Mouse (Mus musculus): Measurements from ENCODE around the gene Nacc2. TPM values are rescaled to one million over a fixed set of nuclear protein-coding genes. Genes with fewer than 3 reads are reported as not detected.

Gene Nacc2
- polyA plus RNA-seq, 1 experiment from 2014 or later = 3.2 TPM

DNA sequence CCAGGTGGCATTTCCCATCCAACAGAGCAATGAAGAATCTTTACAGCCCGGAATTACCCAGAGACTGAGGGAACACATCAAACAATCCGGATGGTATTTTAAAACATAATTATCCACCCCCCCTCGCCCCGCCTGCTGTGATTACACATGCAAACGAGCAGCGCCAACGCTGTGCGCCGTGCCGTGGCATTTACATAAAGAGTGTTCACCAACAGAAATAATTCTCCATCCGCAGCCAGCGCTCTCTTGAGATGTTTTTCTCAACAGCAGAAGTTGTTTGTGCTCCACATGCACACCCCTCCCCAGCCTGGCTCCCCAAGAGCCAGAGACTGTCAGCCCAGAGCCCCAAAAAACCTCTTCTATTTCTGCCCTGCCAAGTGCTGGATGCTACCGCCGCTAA, 56.5 kb downstream of the Nacc2 start:
- no peak overlapping the region for H3K27ac ChIP-seq
- ATAC-seq = no peak
- no peak overlapping the region for H3K9ac ChIP-seq

DNA sequence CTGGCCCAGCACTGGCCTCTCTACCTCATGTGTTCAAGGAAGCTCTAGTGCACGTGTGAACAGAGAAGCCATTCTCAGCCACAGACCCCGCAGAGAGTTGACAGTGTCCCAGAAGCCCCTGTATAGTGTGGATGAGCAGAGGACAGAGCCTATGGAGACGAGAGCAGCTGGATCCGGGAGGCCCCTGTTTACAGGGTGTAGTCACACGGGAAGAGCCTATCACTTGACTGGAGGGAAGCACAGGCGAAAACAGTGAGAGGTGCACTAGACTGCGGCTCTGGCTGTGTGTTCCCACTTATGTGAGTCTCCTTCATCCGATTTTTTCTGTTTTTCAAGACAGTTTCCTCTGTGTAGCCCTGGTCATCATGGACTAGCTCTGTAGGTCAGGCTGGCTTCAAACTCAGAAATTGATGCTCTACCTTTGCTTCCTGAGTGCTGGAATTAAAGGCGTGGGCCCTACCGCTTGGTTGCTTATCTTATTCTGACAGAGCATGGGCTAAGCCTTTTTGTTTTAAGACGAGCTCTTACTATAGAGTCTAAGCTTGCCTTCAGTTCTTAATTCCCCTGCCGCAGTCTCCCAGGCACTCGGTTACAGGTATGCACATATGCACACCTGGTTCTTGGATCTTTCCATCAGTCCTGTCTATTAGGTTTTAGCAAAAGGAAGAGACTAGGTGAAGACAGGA, 60.1 kb downstream of the Nacc2 start:
- H3K4me2 ChIP-seq = peak overlapping the region; percentile 10
- peak; percentile 73 for ATAC-seq

More for the DNA sequence above, 56.5 kb downstream of the Nacc2 start:
- 72% methylated on average over 14 of the region's 14 CpGs for WGBS (ENCODE audit: insufficient replicate concordance)
- Histone ChIP-seq H3K4me1 (peaks cover 40% of the 10 kb centered on the region), H3K27me3 (replicated peaks) (peaks cover 13% of the 10 kb centered on the region; the same call in 1 of the 2 replicates), H3K4me2 (no peak overlapping the region), H3K9me3 (replicated peaks) (no peaks in the 10 kb centered on the region), H3K4me3 (no peak overlapping the region), H3K36me3 (no peaks in the 10 kb centered on the region)

GRCm38 (mm10) chr2:26062241-26062640, 60.8 kb downstream of the Nacc2 start:
- H3K4me1 ChIP-seq = peaks cover 40% of the 10 kb centered on the region
- no peak for ATAC-seq
- H3K4me2 ChIP-seq = peak overlapping the region; percentile 10
- no peak overlapping the region for H3K4me3 ChIP-seq
- H3K9ac ChIP-seq = peak overlapping the region; percentile 18
- H3K9me3 ChIP-seq (replicated peaks) = no peaks in the 10 kb centered on the region
- H3K27ac ChIP-seq = peak overlapping the region; percentile 72
- peaks cover 13% of the 10 kb centered on the region; the same call in 1 of the 2 replicates for H3K27me3 ChIP-seq (replicated peaks)
- no peaks in the 10 kb centered on the region for H3K36me3 ChIP-seq
- WGBS (ENCODE audit: insufficient replicate concordance) = 51% methylated on average over 4 of the region's 4 CpGs

More for the DNA sequence above, 60.1 kb downstream of the Nacc2 start:
- Histone ChIP-seq H3K4me3 (no peak overlapping the region), H3K27ac (peak overlapping the region; percentile 72), H3K36me3 (no peaks in the 10 kb centered on the region), H3K9me3 (replicated peaks) (no peaks in the 10 kb centered on the region), H3K27me3 (replicated peaks) (peaks cover 13% of the 10 kb centered on the region; the same call in 1 of the 2 replicates), H3K9ac (peak overlapping the region; percentile 18), H3K4me1 (peaks cover 44% of the 10 kb centered on the region)
- 37% methylated on average over 13 of the region's 13 CpGs for WGBS (ENCODE audit: insufficient replicate concordance)

DNA sequence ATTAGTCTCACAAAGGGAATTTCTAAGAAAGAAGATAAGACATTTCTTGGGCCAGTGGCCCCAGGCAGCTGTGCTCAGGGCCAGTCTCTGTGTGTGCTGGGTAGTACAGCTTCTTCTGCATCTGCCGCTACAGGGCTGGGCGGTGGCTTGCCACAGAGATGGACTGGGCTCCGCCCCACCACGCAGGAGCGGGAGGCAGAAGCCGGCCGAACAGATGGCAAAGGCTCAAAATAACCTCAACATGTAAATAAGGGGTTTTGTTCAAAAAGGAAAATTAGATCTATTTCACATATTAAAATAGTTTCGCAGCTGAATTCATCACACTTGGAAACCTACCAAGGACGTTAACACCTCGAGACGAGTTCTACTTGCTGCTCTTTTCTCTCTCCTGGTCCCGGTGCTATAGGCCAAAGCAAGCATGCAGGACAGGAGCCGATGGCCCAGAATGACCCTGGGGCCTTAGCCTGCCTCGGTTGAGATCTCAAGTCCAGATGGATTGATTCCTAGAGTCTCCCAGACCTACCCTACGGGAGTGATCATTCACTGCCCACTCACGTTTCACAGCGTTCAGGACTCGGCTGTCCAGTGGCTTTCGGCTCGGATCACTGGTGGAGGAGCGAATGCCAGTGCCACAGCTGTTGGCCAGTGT, 61.9 kb downstream of the Nacc2 start:
- peak overlapping the region; percentile 62; the same call in 1 of the 2 replicates for H3K27ac ChIP-seq
- no peaks in the 10 kb centered on the region for H3K36me3 ChIP-seq
- peaks cover 11% of the 10 kb centered on the region; the same call in 1 of the 2 replicates for H3K27me3 ChIP-seq (replicated peaks)
- H3K4me2 ChIP-seq = peak overlapping the region; percentile 26
- H3K9me3 ChIP-seq (replicated peaks) = no peaks in the 10 kb centered on the region
- H3K4me3 ChIP-seq = no peak overlapping the region
- peaks cover 40% of the 10 kb centered on the region for H3K4me1 ChIP-seq
- ATAC-seq = peak; percentile 79
- no peak overlapping the region for H3K9ac ChIP-seq
- 60% methylated on average over 21 of the region's 21 CpGs for WGBS (ENCODE audit: insufficient replicate concordance)

- Histone ChIP-seq H3K4me1 (peaks cover 25% of the 10 kb centered on the region), H3K9ac (no peak overlapping the region), H3K4me2 (no peak overlapping the region), H3K27ac (no peak overlapping the region), H3K9me3 (replicated peaks) (no peaks in the 10 kb centered on the region), H3K27me3 (replicated peaks) (no peaks in the 10 kb centered on the region), H3K36me3 (no peaks in the 10 kb centered on the region), H3K4me3 (no peak overlapping the region)
- WGBS (ENCODE audit: insufficient replicate concordance) = 75% methylated on average over 7 of the region's 7 CpGs
- no peak for ATAC-seq
These were observed 66.0 kb downstream of the Nacc2 start for GRCm38 (mm10) chr2:26057053-26057452.

GRCm38 (mm10) chr2:26056226-26056625, 66.8 kb downstream of the Nacc2 start:
- H3K27ac ChIP-seq = no peak overlapping the region
- no peak overlapping the region for H3K4me3 ChIP-seq
- 69% methylated on average over 5 of the region's 5 CpGs for WGBS (ENCODE audit: insufficient replicate concordance)
- no peaks in the 10 kb centered on the region for H3K9me3 ChIP-seq (replicated peaks)
- no peaks in the 10 kb centered on the region for H3K27me3 ChIP-seq (replicated peaks)
- no peak for ATAC-seq
- no peaks in the 10 kb centered on the region for H3K36me3 ChIP-seq
- no peak overlapping the region for H3K4me2 ChIP-seq
- no peak overlapping the region for H3K9ac ChIP-seq
- H3K4me1 ChIP-seq = peaks cover 17% of the 10 kb centered on the region

DNA sequence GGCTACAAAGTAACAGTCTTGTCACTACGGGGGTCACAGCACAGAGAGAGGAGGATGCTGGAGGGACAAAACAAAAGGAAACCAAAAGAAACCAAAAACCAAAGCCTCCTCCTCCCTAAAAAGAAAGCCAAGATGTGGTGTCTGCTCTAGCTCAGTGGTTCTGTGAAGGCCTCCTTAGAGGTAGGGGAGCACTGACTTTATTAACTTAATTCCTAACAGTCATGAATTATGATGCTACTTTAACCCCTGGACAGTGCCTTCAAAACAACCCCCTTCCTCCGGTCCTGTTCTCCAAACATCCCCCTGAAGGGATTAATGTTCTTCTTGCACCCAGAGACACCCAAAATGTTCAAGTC, 67.3 kb downstream of the Nacc2 start:
- H3K4me1 ChIP-seq = peaks cover 12% of the 10 kb centered on the region
- no peaks in the 10 kb centered on the region for H3K36me3 ChIP-seq
- ATAC-seq = no peak
- 63% methylated on average over 2 of the region's 2 CpGs for WGBS (ENCODE audit: insufficient replicate concordance)
- H3K9me3 ChIP-seq (replicated peaks) = no peaks in the 10 kb centered on the region
- H3K4me3 ChIP-seq = no peak overlapping the region
- no peak overlapping the region for H3K9ac ChIP-seq
- no peak overlapping the region for H3K27ac ChIP-seq
- no peak overlapping the region for H3K4me2 ChIP-seq
- H3K27me3 ChIP-seq (replicated peaks) = peaks cover 2% of the 10 kb centered on the region; the same call in 1 of the 2 replicates

- Histone ChIP-seq H3K4me1 (peaks cover 6% of the 10 kb centered on the region), H3K9me3 (replicated peaks) (no peaks in the 10 kb centered on the region), H3K4me3 (no peak overlapping the region), H3K36me3 (no peaks in the 10 kb centered on the region), H3K4me2 (no peak overlapping the region), H3K9ac (no peak overlapping the region), H3K27me3 (replicated peaks) (peaks cover 7% of the 10 kb centered on the region), H3K27ac (no peak overlapping the region)
- WGBS (ENCODE audit: insufficient replicate concordance) = 41% methylated on average over 8 of the region's 8 CpGs
- peak; percentile 75 for ATAC-seq
These were observed 67.8 kb downstream of the Nacc2 start for GRCm38 (mm10) chr2:26055046-26055746.

DNA sequence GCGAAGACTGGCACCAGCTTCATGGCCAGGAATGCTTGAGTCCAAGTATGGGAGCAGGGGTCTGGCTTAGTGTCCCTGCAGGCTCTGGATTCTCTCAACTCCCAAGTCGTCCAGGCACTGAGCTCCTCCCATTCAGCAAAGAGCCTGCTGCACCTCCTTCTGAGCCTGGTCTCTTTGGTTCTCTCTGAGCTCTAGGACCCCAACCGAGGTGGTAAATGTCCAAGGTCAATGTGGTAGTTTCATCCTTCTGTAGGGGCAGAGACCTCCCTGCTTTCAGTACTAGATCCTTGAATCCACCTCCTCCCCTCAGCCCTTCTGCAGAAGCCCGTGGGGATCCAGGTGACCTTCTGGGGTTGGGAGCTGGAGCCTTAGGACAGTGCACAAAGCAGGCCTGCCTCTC, 70.2 kb downstream of the Nacc2 start:
- no peaks in the 10 kb centered on the region for H3K36me3 ChIP-seq
- no peak overlapping the region for H3K4me2 ChIP-seq
- no peaks in the 10 kb centered on the region for H3K9me3 ChIP-seq (replicated peaks)
- WGBS (ENCODE audit: insufficient replicate concordance) = 43% methylated on average over 4 of the region's 4 CpGs
- H3K9ac ChIP-seq = no peak overlapping the region
- H3K27me3 ChIP-seq (replicated peaks) = peaks cover 7% of the 10 kb centered on the region
- H3K4me3 ChIP-seq = no peak overlapping the region
- ATAC-seq = no peak
- H3K4me1 ChIP-seq = peaks cover 26% of the 10 kb centered on the region
- no peak overlapping the region for H3K27ac ChIP-seq

GRCm38 (mm10) chr2:26048816-26049215, 74.2 kb downstream of the Nacc2 start:
- Histone ChIP-seq H3K27me3 (replicated peaks) (peaks cover 16% of the 10 kb centered on the region), H3K4me2 (peak overlapping the region; percentile 20; the same call in 1 of the 2 replicates), H3K4me3 (no peak overlapping the region), H3K9ac (peak overlapping the region; percentile 36; the same call in 1 of the 2 replicates), H3K9me3 (replicated peaks) (no peaks in the 10 kb centered on the region), H3K27ac (peak overlapping the region; percentile 49), H3K36me3 (no peaks in the 10 kb centered on the region), H3K4me1 (peaks cover 24% of the 10 kb centered on the region)
- WGBS (ENCODE audit: insufficient replicate concordance) = 7% methylated on average over 5 of the region's 5 CpGs
- peak; percentile 83 for ATAC-seq

DNA sequence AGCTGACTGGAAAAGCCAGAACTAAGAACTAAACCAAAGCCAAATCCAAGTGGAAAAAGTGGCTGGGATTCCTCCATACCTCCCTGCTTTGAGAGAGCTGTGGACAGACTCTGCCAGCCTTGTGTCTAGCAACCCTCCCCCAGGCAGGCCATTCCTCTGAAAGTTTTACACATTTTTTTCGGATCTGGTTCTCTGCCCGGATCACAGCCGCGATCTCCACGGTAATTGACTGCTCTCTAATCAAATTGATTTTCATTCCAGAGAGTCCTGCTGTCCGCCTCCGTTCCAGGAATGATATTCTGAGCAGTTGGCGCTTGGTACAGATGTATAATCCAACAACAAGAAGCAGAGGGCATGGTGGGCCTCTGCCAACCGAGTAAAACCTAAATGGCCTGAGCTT, 78.8 kb downstream of the Nacc2 start:
- Histone ChIP-seq H3K27me3 (replicated peaks) (peaks cover 25% of the 10 kb centered on the region), H3K27ac (no peak overlapping the region), H3K4me1 (peaks cover 52% of the 10 kb centered on the region), H3K9ac (no peak overlapping the region), H3K9me3 (replicated peaks) (no peaks in the 10 kb centered on the region), H3K4me2 (no peak overlapping the region), H3K36me3 (no peaks in the 10 kb centered on the region), H3K4me3 (no peak overlapping the region)
- no peak for ATAC-seq
- 80% methylated on average over 9 of the region's 9 CpGs for WGBS (ENCODE audit: insufficient replicate concordance)

GRCm38 (mm10) chr2:26042603-26043002, 80.4 kb downstream of the Nacc2 start:
- Histone ChIP-seq H3K9me3 (replicated peaks) (no peaks in the 10 kb centered on the region), H3K4me1 (peaks cover 52% of the 10 kb centered on the region), H3K36me3 (no peaks in the 10 kb centered on the region), H3K27me3 (replicated peaks) (peaks cover 27% of the 10 kb centered on the region), H3K27ac (0 out of 2 replicates have a peak overlapping the region, but pooled peaks have one; percentile 17), H3K9ac (no peak overlapping the region), H3K4me2 (no peak overlapping the region), H3K4me3 (no peak overlapping the region)
- WGBS (ENCODE audit: insufficient replicate concordance) = 69% methylated on average over 3 of the region's 3 CpGs
- peak; percentile 77 for ATAC-seq

Data from liver, embryonic 12.5 days (tissue).